Mouse (Mus musculus) c-Kit-positive CD71-negative TER-119-negative erythroid progenitor cells, embryonic 14.5 days (primary cell): ENCODE measurements around the gene Ppm1l.
A peak's percentile ranks its signal among the peaks of the same experiment; 100 is the strongest.

ENCODE experiments used
- DNase-seq: peaks from one replicate; pipeline ENCODE4 v3.0.0-alpha.2; 2013; ENCODE audit warnings: low read depth

Ppm1l gene

GRCm38 (mm10) chr3:69438773-69439514 lies 122.3 kb downstream of the Ppm1l start:
- DNase-seq, result no peak

- no peak for DNase-seq
Measured at GRCm38 (mm10) chr3:69440761-69441160, 124.1 kb downstream of the Ppm1l start.

GRCm38 (mm10) chr3:69446989-69447388 lies 130.3 kb downstream of the Ppm1l start:
- no peak for DNase-seq

- no peak for DNase-seq
Measured at GRCm38 (mm10) chr3:69449041-69449440, 132.4 kb downstream of the Ppm1l start.

- no peak for DNase-seq
Measured at GRCm38 (mm10) chr3:69454330-69454729, 137.7 kb downstream of the Ppm1l start.

- DNase-seq, result no peak
Measured at GRCm38 (mm10) chr3:69456071-69456470, 139.4 kb downstream of the Ppm1l start.

- DNase-seq, result no peak
Measured at GRCm38 (mm10) chr3:69458756-69459155, 142.1 kb downstream of the Ppm1l start.

GRCm38 (mm10) chr3:69461956-69462355 lies 145.3 kb downstream of the Ppm1l start:
- DNase-seq, result no peak

GRCm38 (mm10) chr3:69465751-69466150 lies 149.1 kb downstream of the Ppm1l start:
- DNase-seq, result no peak

GRCm38 (mm10) chr3:69468280-69469008 lies 151.8 kb downstream of the Ppm1l start:
- no peak for DNase-seq

GRCm38 (mm10) chr3:69469463-69470141 lies 152.9 kb downstream of the Ppm1l start:
- DNase-seq, result no peak

GRCm38 (mm10) chr3:69470142-69470796 lies 153.6 kb downstream of the Ppm1l start:
- no peak for DNase-seq

GRCm38 (mm10) chr3:69475850-69476450 lies 159.3 kb downstream of the Ppm1l start:
- no peak for DNase-seq

- no peak for DNase-seq
Measured at GRCm38 (mm10) chr3:69479937-69480336, 163.3 kb downstream of the Ppm1l start.

- DNase-seq, result peak; percentile 57
Measured at GRCm38 (mm10) chr3:69481835-69482234, 165.2 kb downstream of the Ppm1l start.

- DNase-seq, result no peak
Measured at GRCm38 (mm10) chr3:69484006-69484574, 167.4 kb downstream of the Ppm1l start.

- no peak for DNase-seq
Measured at GRCm38 (mm10) chr3:69484582-69484981, 167.9 kb downstream of the Ppm1l start.

GRCm38 (mm10) chr3:69485347-69485746 lies 168.7 kb downstream of the Ppm1l start:
- no peak for DNase-seq

GRCm38 (mm10) chr3:69485756-69486155 lies 169.1 kb downstream of the Ppm1l start:
- no peak for DNase-seq

GRCm38 (mm10) chr3:69487471-69487870 lies 170.8 kb downstream of the Ppm1l start:
- no peak for DNase-seq

GRCm38 (mm10) chr3:69489669-69490068 lies 173.0 kb downstream of the Ppm1l start:
- no peak for DNase-seq
